Mouse (Mus musculus) liver, adult 2 months (tissue): ENCODE results near the gene Pcare.

Source experiments
- CTCF ChIP-seq: fragments of 200-500 bp; IDR thresholded peaks from 2 replicates; pipeline ENCODE4 v1.5.1; 2011; ENCODE audit warnings: low read depth, low read length, control low read depth
- POLR2A ChIP-seq: fragments of 200-500 bp; IDR thresholded peaks from 2 replicates; pipeline ENCODE4 v1.6.1; 2011; ENCODE audit warnings: low read length, control low read depth; ENCODE audit not compliant: insufficient read depth; ENCODE audit errors: extremely low read depth

- TF ChIP-seq POLR2A (no peak), CTCF (no peak)
Observed at GRCm38 (mm10) chr17:71770696-71771095, 18.0 kb upstream of the Pcare start.
